Mouse (Mus musculus) heart, adult 2 months (tissue): ENCODE measurements around the gene Iqcb1.

ENCODE experiments used
- CTCF ChIP-seq: fragments of 200-600 bp; IDR thresholded peaks from 2 replicates; pipeline ENCODE4 v1.8.1; 2022; ENCODE audit warnings: antibody characterized with exemption, mild to moderate bottlenecking, moderate library complexity
- EP300 ChIP-seq: fragments of 200-500 bp; IDR thresholded peaks from 2 replicates; pipeline ENCODE4 v1.6.1; 2011; ENCODE audit warnings: low read depth, low read length, control low read depth; ENCODE audit not compliant: insufficient read depth
- POLR2A ChIP-seq: fragments of 200-500 bp; IDR thresholded peaks from 2 replicates; pipeline ENCODE4 v1.6.1; 2011; ENCODE audit warnings: mild to moderate bottlenecking, low read depth, low read length, control low read depth; ENCODE audit not compliant: insufficient read depth

DNA sequence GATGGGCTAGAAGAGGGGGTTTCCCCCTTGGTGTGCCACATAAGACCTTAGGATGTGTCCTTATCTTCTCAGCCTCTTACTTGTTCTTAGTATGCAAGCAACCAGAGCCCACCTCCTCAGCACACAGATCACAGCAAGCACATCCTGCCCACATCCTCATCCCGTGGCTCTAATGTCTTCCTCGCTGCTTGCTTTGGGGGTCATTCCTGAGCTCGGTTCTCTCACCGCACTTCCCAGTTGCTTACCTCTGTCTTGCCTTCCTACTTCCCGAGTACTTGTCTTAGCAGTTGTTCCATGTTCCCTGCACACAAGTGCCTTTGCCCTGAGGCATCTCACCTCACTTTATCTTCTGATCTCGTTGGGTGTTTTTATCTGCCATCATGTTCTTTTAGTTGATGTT lies 93.8 kb downstream of the Iqcb1 start:
- TF ChIP-seq EP300: no peak
- TF ChIP-seq POLR2A: no peak
- TF ChIP-seq CTCF: no peak
